ENCODE assay signal across 8 mouse cellular contexts in the genomic region with DNA sequence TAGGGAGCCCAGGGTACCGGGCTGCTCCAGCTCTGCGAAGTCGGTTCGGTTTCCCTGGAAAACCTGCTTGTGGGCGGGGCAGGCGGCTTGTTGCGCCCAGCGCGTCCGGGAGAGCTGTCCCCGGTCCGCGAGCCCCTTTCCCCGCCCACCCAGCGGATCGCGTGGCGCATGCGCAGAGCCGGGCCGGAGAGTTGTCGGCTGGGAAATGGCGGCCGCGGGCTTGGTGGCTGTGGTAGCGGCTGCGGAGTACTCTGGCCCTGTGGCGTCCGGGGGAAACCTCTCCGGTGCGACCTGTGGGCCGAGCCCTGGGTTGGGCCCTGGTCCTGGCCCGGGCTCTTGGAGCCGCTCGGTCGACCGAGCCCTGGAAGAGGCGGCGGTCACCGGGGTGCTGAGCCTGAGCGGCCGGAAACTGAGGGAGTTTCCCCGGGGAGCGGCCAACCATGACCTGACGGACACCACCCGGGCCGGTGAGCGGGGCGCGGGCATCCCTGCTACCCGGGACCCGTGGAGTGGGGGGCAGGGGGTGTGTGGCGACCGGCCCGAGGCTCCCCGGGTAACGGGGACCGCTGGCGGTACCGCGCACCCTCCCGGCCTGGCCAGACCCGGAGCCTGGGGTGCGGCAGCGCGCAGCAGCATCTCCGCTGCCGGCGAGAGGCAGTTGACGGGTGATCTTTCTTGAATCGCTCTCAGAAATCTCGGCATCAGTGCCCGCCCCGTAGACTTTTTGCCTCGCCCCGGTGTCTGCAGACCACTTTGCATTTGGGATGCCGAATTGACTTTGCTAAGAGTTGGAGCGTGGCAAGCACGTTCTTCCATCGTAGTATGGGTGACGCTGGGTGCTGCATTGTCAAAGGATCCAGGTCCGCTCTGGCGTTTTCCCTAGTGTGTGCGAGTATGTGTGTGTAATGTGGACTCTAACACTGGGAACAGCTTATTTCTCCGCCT. TPM values are rescaled to one million over a fixed set of nuclear protein-coding genes. Genes with fewer than 3 reads are reported as not detected.
A peak's percentile ranks its signal among the peaks of the same experiment; 100 is the strongest.
DNase-seq lines count a peak whose midpoint lies in the region; ATAC-seq and TF ChIP-seq lines count a peak whose summit lies in the region.

Lrch3 (plus strand) TSS at position 164 of the 945 bp plus-strand sequence.

- POLR2A ChIA-PET in Patski (lab: Charles Lee) = no interaction called here

- H3K4me1 ChIP-seq in hindbrain, embryonic 14.5 days (replicated peaks; ENCODE audit: control insufficient read depth, insufficient read depth, low read length) = peaks cover 12% of the 10 kb centered on the region

- CTCF ChIA-PET in Patski (lab: Charles Lee) = interaction anchor here (1.3 to 2.0 kb wide), 2 partner anchors 11 to 15 kb away, joined by 3 to 6 read pairs; no protein-coding TSS in a partner anchor

- H3K9me3 ChIP-seq in hindbrain, embryonic 14.5 days (ENCODE audit: control insufficient read depth, low read length) = no peaks in the 10 kb centered on the region

- in situ Hi-C loops in Patski (cut with MboI; ENCODE audit: low pct_unique_long_range_greater_than_20kb) = no loop called here

- WGBS in hindbrain, embryonic 14.5 days = under 1% methylated on average over 85 of the region's 85 CpGs

- H3K4me2 ChIP-seq in hindbrain, embryonic 14.5 days (replicated peaks) = peak within 1 kb of the TSS; percentile 72

- H3K27ac ChIP-seq in hindbrain, embryonic 14.5 days = peak within 1 kb of the TSS; percentile 88

- peak within 1 kb of the TSS; percentile 86 for H3K4me3 ChIP-seq in hindbrain, embryonic 14.5 days (replicated peaks; ENCODE audit: low read length)

- no peak for TF ChIP-seq CTCF in Patski (IDR thresholded peaks at IDR 0.05)

- DNase-seq in Patski (ENCODE audit: low read depth, low spot score) = no peak
- DNase-seq in cerebellum, postnatal 14 days = peak; percentile 98
- DNase-seq in frontal cortex, postnatal 25 days (ENCODE audit: low spot score in 2 of 2) = peak; percentile 67 to 90
- peak; percentile 94 for DNase-seq in hindbrain, embryonic 14.5 days (ENCODE audit: low spot score)
- DNase-seq in layer of hippocampus, postnatal 36 days = peak; percentile 93 to 94
- peak; percentile 95 for DNase-seq in lung, postnatal 36 days
- peak; percentile 95 for DNase-seq in retina, postnatal 1 day
- DNase-seq in urinary bladder, adult 18-20 months (ENCODE audit: low spot score in 2 of 2) = peak; percentile 92 to 94

- no peaks in the 10 kb centered on the region for H3K36me3 ChIP-seq in hindbrain, embryonic 14.5 days (replicated peaks; ENCODE audit: control insufficient read depth, insufficient read depth)

- peak within 1 kb of the TSS; percentile 86 for H3K9ac ChIP-seq in hindbrain, embryonic 14.5 days

- ATAC-seq in Patski = peak; percentile 78
- ATAC-seq in hindbrain, embryonic 14.5 days (ENCODE audit: low FRiP score) = peak; percentile 89

- H3K27me3 ChIP-seq in Patski = no peaks in the 10 kb centered on the region
- no peaks in the 10 kb centered on the region for H3K27me3 ChIP-seq in hindbrain, embryonic 14.5 days (ENCODE audit: control insufficient read depth, insufficient read depth, low read length)

RNA-seq across cellular contexts. Expression of gene Lrch3, which starts in this region (rescaled TPM):
- polyA plus RNA-seq in Patski (2021) = 24.5 TPM
- polyA plus RNA-seq in hindbrain, embryonic 14.5 days (2014; fragmentation: Nextera tagmentation; extraction: Ambion mirVana) = 46.5 and 53.0 TPM in 2 replicates
- 10 to 100 TPM; 43.8 to 47.4 TPM for total RNA-seq in layer of hippocampus, postnatal 36 days (2021)
